Mouse (Mus musculus) CH12.LX (cell line): ENCODE measurements around the gene Sgk2. TPM values are rescaled to one million over a fixed set of nuclear protein-coding genes. Genes with fewer than 3 reads are reported as not detected.
A peak's percentile ranks its signal among the peaks of the same experiment; 100 is the strongest.

Experiments used
- DNase-seq: peaks from one replicate; pipeline ENCODE4 v3.0.0-alpha.2; 2013; ENCODE audit errors: extremely low read depth
- H3K27ac ChIP-seq: 2 replicates; pipeline ENCODE4 v1.5.1; 2012; ENCODE audit warnings: low read depth, mild to moderate bottlenecking, control low read depth, moderate library complexity; ENCODE audit not compliant: insufficient read depth
- H3K27me3 ChIP-seq: replicated peaks from 2 replicates; pipeline ENCODE3; 2012; ENCODE audit warnings: inconsistent platforms
- H3K36me3 ChIP-seq, 2 experiments: replicated peaks in 1 of 2; 2 replicates each; pipeline versions ENCODE3 to v1.6.1; 2012; ENCODE audit warnings: inconsistent platforms in 1 of 2, low read length in 1 of 2, mild to moderate bottlenecking in 1 of 2, mixed read lengths in 1 of 2, moderate library complexity in 1 of 2; ENCODE audit not compliant: control insufficient read depth in 1 of 2, insufficient read depth in 1 of 2
- H3K4me1 ChIP-seq, 2 experiments: 2 replicates each; pipeline ENCODE4 v1.6.1; 2012; ENCODE audit warnings: inconsistent platforms in 1 of 2, moderate library complexity in 1 of 2; ENCODE audit not compliant: insufficient read depth in 2 of 2, control insufficient read depth in 1 of 2
- H3K4me2 ChIP-seq: 2 replicates; pipeline ENCODE4 v1.6.1; 2012; ENCODE audit warnings: low read depth, mild to moderate bottlenecking, control low read depth; ENCODE audit not compliant: poor library complexity, insufficient read depth, severe bottlenecking
- H3K4me3 ChIP-seq, 3 experiments: fragments of 150-350 bp in 1 of 3; sonication (generic) in 1 of 3; replicated peaks in 1 of 3; 2 replicates each; pipeline versions ENCODE3 to v1.5.1; 2011 to 2012; ENCODE audit warnings: low read depth in 2 of 3, low read length in 2 of 3, mild to moderate bottlenecking in 2 of 3, moderate library complexity in 2 of 3, control low read depth in 1 of 3, improper control_type of control experiment in 1 of 3, inconsistent platforms in 1 of 3, mixed read lengths in 1 of 3; ENCODE audit not compliant: poor library complexity in 1 of 3
- H3K79me2 ChIP-seq: replicated peaks from 2 replicates; pipeline ENCODE4 v1.6.1; 2012; ENCODE audit warnings: mild to moderate bottlenecking, moderate library complexity; ENCODE audit not compliant: control insufficient read depth, poor library complexity, insufficient read depth, severe bottlenecking; ENCODE audit errors: extremely low read depth
- H3K9ac ChIP-seq: 2 replicates; pipeline ENCODE4 v1.6.1; 2012; ENCODE audit warnings: low read depth, mild to moderate bottlenecking, control low read depth, moderate library complexity; ENCODE audit not compliant: insufficient read depth
- H3K9me3 ChIP-seq: replicated peaks from 2 replicates; pipeline ENCODE3; 2012; ENCODE audit warnings: low read length, inconsistent platforms, mixed read lengths
- CTCF ChIP-seq, 2 experiments: IDR thresholded peaks in 1 of 2; conservative IDR thresholded peaks in 1 of 2; 2 replicates each; pipeline ENCODE4 v1.5.1; 2011 to 2012; ENCODE audit warnings: low read depth in 2 of 2, low read length in 2 of 2, improper control_type of control experiment in 1 of 2, inconsistent platforms in 1 of 2, mild to moderate bottlenecking in 1 of 2, moderate library complexity in 1 of 2
- E2F4 ChIP-seq: IDR thresholded peaks from 2 replicates; pipeline ENCODE4 v1.6.1; 2011; ENCODE audit warnings: low read depth, low read length, improper control_type of control experiment; ENCODE audit not compliant: insufficient replicate concordance
- ETS1 ChIP-seq: conservative IDR thresholded peaks from 2 replicates; pipeline ENCODE4 v1.6.1; 2012; ENCODE audit warnings: low read depth, mild to moderate bottlenecking, inconsistent platforms, low read length, improper control_type of control experiment, moderate library complexity
- HCFC1 ChIP-seq: IDR thresholded peaks from 2 replicates; pipeline ENCODE4 v1.6.1; 2012; ENCODE audit warnings: low read depth, mild to moderate bottlenecking, inconsistent platforms, low read length, improper control_type of control experiment
- JUN ChIP-seq: IDR thresholded peaks from 2 replicates; pipeline ENCODE4 v1.6.1; 2011; ENCODE audit warnings: low read depth, mild to moderate bottlenecking, low read length, improper control_type of control experiment, moderate library complexity; ENCODE audit not compliant: insufficient read depth
- MAFK ChIP-seq: IDR thresholded peaks from 2 replicates; pipeline ENCODE4 v1.6.1; 2011; ENCODE audit warnings: low read length, improper control_type of control experiment; ENCODE audit not compliant: insufficient replicate concordance
- MAX ChIP-seq: IDR thresholded peaks from 2 replicates; pipeline ENCODE4 v1.6.1; 2011; ENCODE audit warnings: low read length, improper control_type of control experiment
- MEF2A ChIP-seq: IDR thresholded peaks from 2 replicates; pipeline ENCODE4 v1.6.1; 2014; ENCODE audit warnings: low read depth, mild to moderate bottlenecking, inconsistent platforms, low read length, improper control_type of control experiment, borderline replicate concordance
- MXI1 ChIP-seq: IDR thresholded peaks from 2 replicates; pipeline ENCODE4 v1.6.1; 2011; ENCODE audit warnings: mild to moderate bottlenecking, low read depth, low read length, improper control_type of control experiment
- MYC ChIP-seq: IDR thresholded peaks from 2 replicates; pipeline ENCODE4 v1.6.1; 2011; ENCODE audit warnings: low read depth, mild to moderate bottlenecking, improper control_type of control experiment, low read length
- RAD21 ChIP-seq: IDR thresholded peaks from 2 replicates; pipeline ENCODE4 v1.6.1; 2011; ENCODE audit warnings: low read depth, mild to moderate bottlenecking, low read length, improper control_type of control experiment, moderate library complexity
- SMC3 ChIP-seq: IDR thresholded peaks from 2 replicates; pipeline ENCODE4 v1.6.1; 2011; ENCODE audit warnings: low read depth, low read length, improper control_type of control experiment
- TCF12 ChIP-seq: IDR thresholded peaks from 2 replicates; pipeline ENCODE4 v1.6.1; 2014; ENCODE audit warnings: low read depth, mild to moderate bottlenecking, inconsistent platforms, low read length, improper control_type of control experiment
- UBTF ChIP-seq: IDR thresholded peaks from 2 replicates; pipeline ENCODE4 v1.6.1; 2012; ENCODE audit warnings: low read depth, mild to moderate bottlenecking, inconsistent platforms, low read length, improper control_type of control experiment, moderate library complexity
- USF1 ChIP-seq: IDR thresholded peaks from 2 replicates; pipeline ENCODE4 v1.6.1; 2014; ENCODE audit warnings: low read depth, mild to moderate bottlenecking, inconsistent platforms, low read length, improper control_type of control experiment
- USF2 ChIP-seq: conservative IDR thresholded peaks from 2 replicates; pipeline ENCODE4 v1.6.1; 2011; ENCODE audit warnings: low read depth, low read length, improper control_type of control experiment
- ZMIZ1 ChIP-seq: IDR thresholded peaks from 2 replicates; pipeline ENCODE4 v1.6.1; 2012; ENCODE audit warnings: low read depth, mild to moderate bottlenecking, inconsistent platforms, low read length, improper control_type of control experiment
- dilution Hi-C: fragments of 300-500 bp; cut with MboI; formaldehyde crosslinking; loops from 2 replicates; pipeline ENCODE4 v1.14.3; 2020; ENCODE audit warnings: low sequenced_read_pairs; ENCODE audit not compliant: extremely low pct_unique_long_range_greater_than_20kb, extremely low pct_ligation_motif_present
- in situ Hi-C: fragments of 300-500 bp; cut with MboI; formaldehyde crosslinking; loops from 3 replicates; pipeline ENCODE4 v1.14.3; 2019; ENCODE audit warnings: low sequenced_read_pairs, low pct_ligation_motif_present, low pct_unique_long_range_greater_than_20kb, mixed read lengths
- polyA plus RNA-seq: library from polyadenylated mRNA; unstranded; fragments of >175 nt; gene quantifications from 2 replicates; pipeline ENCODE4 v1.2.1, GENCODE M21; 2012; ENCODE audit warnings: low read depth; ENCODE audit not compliant: insufficient read length
- total RNA-seq, 2 experiments: library from RNA; depleted of rRNA; stranded (reverse); fragments of 300-350 nt in 1 of 2; fragments of >200 nt in 1 of 2; gene quantifications; 2 replicates each; pipeline ENCODE4 v1.2.3; 2012 to 2014

Sgk2 gene
- total and polyA plus RNA-seq, 3 experiments, result not detected

DNA sequence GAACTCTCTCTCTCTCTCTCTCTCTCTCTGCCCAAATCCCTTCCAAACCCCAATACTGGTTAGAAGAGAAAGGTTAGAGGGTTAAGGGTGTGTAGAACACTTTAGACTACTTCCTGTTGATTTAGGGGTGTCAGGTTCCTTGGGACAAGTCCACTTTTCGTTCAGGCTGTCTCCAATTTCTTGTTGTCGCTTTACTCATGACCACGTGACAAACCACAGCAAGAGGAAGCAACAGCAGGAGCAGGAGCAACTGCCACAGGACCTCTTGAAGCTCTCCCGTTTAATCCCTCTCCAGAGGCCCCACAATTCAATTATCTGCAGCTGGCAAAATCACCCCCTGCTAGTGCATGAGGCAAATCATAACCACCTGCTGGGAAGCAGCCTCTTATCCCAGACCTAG lies 45.5 kb downstream of the Sgk2 start:
- Histone ChIP-seq H3K79me2 (no peaks in the 10 kb centered on the region), H3K4me1 (no peaks in the 10 kb centered on the region), H3K36me3 (peaks cover 59 to 95% of the 10 kb centered on the region in 2 experiments), H3K4me3 (no peak overlapping the region), H3K9me3 (no peaks in the 10 kb centered on the region), H3K9ac (no peak overlapping the region), H3K27ac (no peak overlapping the region), H3K4me2 (no peak overlapping the region), H3K27me3 (no peaks in the 10 kb centered on the region)
- dilution Hi-C loops (no loop called here), in situ Hi-C loops (no loop called here)
- no peak for DNase-seq
- TF ChIP-seq UBTF, result no peak
- no peak for TF ChIP-seq JUN

DNA sequence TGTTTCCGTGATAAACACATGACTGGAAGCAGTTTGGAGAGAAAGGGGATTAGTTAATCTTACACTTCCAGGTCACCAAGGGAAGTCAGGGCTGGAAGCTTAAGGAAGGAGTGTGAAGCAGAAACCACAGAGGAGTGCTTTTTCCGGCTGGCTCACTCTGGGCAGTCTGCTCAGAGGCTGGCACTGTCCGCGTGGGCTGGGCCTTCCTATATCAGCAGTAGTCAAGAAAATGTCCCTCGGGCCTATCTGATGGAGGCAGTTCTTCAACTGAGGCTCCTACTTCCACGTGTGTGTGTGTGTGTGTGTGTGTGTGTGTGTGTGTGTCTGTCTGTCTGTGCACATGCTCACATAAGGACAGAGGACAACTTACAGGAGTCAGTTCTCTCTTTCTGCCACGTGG lies 52.8 kb downstream of the Sgk2 start:
- Histone ChIP-seq H3K27me3 (no peaks in the 10 kb centered on the region), H3K36me3 (peaks cover 76 to 90% of the 10 kb centered on the region in 2 experiments), H3K4me2 (no peak overlapping the region), H3K4me3 (no peak overlapping the region), H3K27ac (no peak overlapping the region), H3K4me1 (no peaks in the 10 kb centered on the region), H3K9ac (no peak overlapping the region), H3K9me3 (no peaks in the 10 kb centered on the region), H3K79me2 (no peaks in the 10 kb centered on the region)
- DNase-seq, result no peak
- no peak for TF ChIP-seq MAFK
- TF ChIP-seq ETS1, result no peak
- TF ChIP-seq MXI1, result no peak
- TF ChIP-seq HCFC1, result no peak
- TF ChIP-seq E2F4, result no peak
- no peak for TF ChIP-seq MAX
- no peak for TF ChIP-seq JUN
- in situ Hi-C loops, result no loop called here
- dilution Hi-C loops, result no loop called here

DNA sequence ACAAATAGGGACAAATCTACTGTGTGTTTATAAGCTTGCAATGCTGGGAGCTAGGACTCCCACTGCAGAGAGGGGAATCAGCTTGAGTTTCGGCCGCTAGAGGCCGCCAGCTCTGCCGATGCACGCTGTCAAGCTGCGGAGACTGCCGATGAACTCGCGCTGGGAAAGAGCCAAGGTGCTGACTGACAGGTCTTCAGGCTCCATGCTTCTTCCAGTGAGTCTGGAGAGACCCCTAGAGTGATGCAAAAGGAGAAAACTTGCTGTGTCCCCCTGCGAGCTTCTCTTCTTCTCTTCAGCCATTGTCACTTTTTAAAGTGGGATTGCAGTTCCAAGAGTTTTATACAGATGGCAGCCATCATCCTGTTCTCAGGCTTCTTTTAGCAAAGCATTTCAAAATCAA lies 61.0 kb downstream of the Sgk2 start:
- Histone ChIP-seq H3K27me3 (no peaks in the 10 kb centered on the region), H3K27ac (no peak overlapping the region), H3K4me2 (peak overlapping the region; percentile 47; the same call in 1 of the 2 replicates), H3K9me3 (no peaks in the 10 kb centered on the region), H3K4me3 (no peak overlapping the region), H3K9ac (no peak overlapping the region), H3K79me2 (no peaks in the 10 kb centered on the region), H3K36me3 (peaks cover 32 to 60% of the 10 kb centered on the region in 2 experiments), H3K4me1 (peaks cover 0 to 12% of the 10 kb centered on the region in 2 experiments; a peak in 2 of 4 replicates)
- peak; percentile 57 for DNase-seq
- TF ChIP-seq USF1 (no peak), MYC (peak; percentile 59; the same call in 1 of the 2 replicates), TCF12 (no peak), CTCF (conservative IDR thresholded peaks at IDR 0.05 in 1 of 2, IDR thresholded peaks at IDR 0.05 in 1 of 2; ENCODE audit: low read depth in 2 of 2, low read length in 2 of 2) (peak; percentile 55 to 84), MEF2A (no peak), RAD21 (peak; percentile 32), USF2 (no peak), SMC3 (peak; percentile 64), ZMIZ1 (no peak)
- in situ Hi-C loops (no loop called here), dilution Hi-C loops (no loop called here)
